Mouse (Mus musculus) hindbrain, embryonic 12.5 days (tissue): ENCODE data around the gene Prrg4. TPM values are rescaled to one million over a fixed set of nuclear protein-coding genes. Genes with fewer than 3 reads are reported as not detected.
"Not testable (repeated sequence)": the region's sequence is repeated elsewhere in the genome, so short reads cannot be mapped to it uniquely, and the experiment has no call there.

Source experiments
- ATAC-seq: fragments of 200-750 bp; cut with Nextera tagmentation; 2 replicates; pipeline ENCODE4 v1.8.0; 2017; ENCODE audit warnings: moderate TSS enrichment; ENCODE audit not compliant: low FRiP score
- H3K27ac ChIP-seq: fragments of 300-500 bp; sonication (generic); 2 replicates; pipeline ENCODE4 v1.5.1; 2016; ENCODE audit warnings: mild to moderate bottlenecking
- H3K27me3 ChIP-seq: fragments of 300-500 bp; sonication (generic); 2 replicates; pipeline ENCODE4 v1.6.1; 2016; ENCODE audit warnings: mild to moderate bottlenecking
- H3K36me3 ChIP-seq: fragments of 300-500 bp; sonication (generic); 2 replicates; pipeline ENCODE4 v1.6.1; 2016; ENCODE audit warnings: mild to moderate bottlenecking
- H3K4me1 ChIP-seq: fragments of 300-500 bp; sonication (generic); 2 replicates; pipeline ENCODE4 v1.6.1; 2016
- H3K4me2 ChIP-seq: fragments of 300-500 bp; sonication (generic); replicated peaks from 2 replicates; pipeline ENCODE4 v1.6.1; 2016; ENCODE audit warnings: mild to moderate bottlenecking
- H3K4me3 ChIP-seq: fragments of 300-500 bp; sonication (generic); 2 replicates; pipeline ENCODE4 v1.5.1; 2016; ENCODE audit warnings: mild to moderate bottlenecking
- H3K9ac ChIP-seq: fragments of 300-500 bp; sonication (generic); 2 replicates; pipeline ENCODE4 v1.6.1; 2016; ENCODE audit warnings: mild to moderate bottlenecking, moderate library complexity
- H3K9me3 ChIP-seq: fragments of 300-500 bp; sonication (generic); replicated peaks from 2 replicates; pipeline ENCODE4 v1.6.1; 2016; ENCODE audit warnings: mild to moderate bottlenecking
- WGBS: fragments of 180-500 bp; shearing (Covaris S2); methylation state at CpG from one replicate; pipeline ENCODE4 v1.1.7; 2016; 5-methylcytosine and 5-hydroxymethylcytosine counted together
- polyA plus RNA-seq: library from polyadenylated mRNA; unstranded; fragments of >200 nt; fragmentation: Nextera tagmentation; extraction: Ambion mirVana; gene quantifications from 2 replicates; pipeline ENCODE4 v1.2.1, GENCODE M21; 2016

Gene Prrg4
- polyA plus RNA-seq, 1 experiment from 2014 or later = 1.6 TPM

GRCm38 (mm10) chr2:104826191-104826590 lies 23.5 kb downstream of the Prrg4 start:
- ATAC-seq = no peak
- no peaks in the 10 kb centered on the region for H3K9me3 ChIP-seq
- no peaks in the 10 kb centered on the region for H3K4me1 ChIP-seq
- no peak overlapping the region for H3K4me2 ChIP-seq
- no peaks in the 10 kb centered on the region for H3K36me3 ChIP-seq
- H3K9ac ChIP-seq = no peak overlapping the region
- H3K27ac ChIP-seq = no peak overlapping the region
- WGBS = 93% methylated on average over 4 of the region's 4 CpGs
- H3K4me3 ChIP-seq = no peak overlapping the region
- H3K27me3 ChIP-seq = no peaks in the 10 kb centered on the region

- not testable (repeated sequence) for ATAC-seq, H3K36me3 ChIP-seq, H3K27me3 ChIP-seq, H3K4me3 ChIP-seq, H3K4me2 ChIP-seq, H3K27ac ChIP-seq, H3K9me3 ChIP-seq, H3K9ac ChIP-seq
- H3K4me1 ChIP-seq = peaks cover 18% of the 10 kb centered on the region
- WGBS = 87% methylated on average over 3 of the region's 3 CpGs
These were observed 30.9 kb downstream of the Prrg4 start for GRCm38 (mm10) chr2:104818763-104819162.

GRCm38 (mm10) chr2:104817555-104818330 lies 31.9 kb downstream of the Prrg4 start:
- WGBS = 3% methylated on average over 15 of the region's 15 CpGs

GRCm38 (mm10) chr2:104816866-104817439 lies 32.7 kb downstream of the Prrg4 start:
- Histone ChIP-seq H3K9ac (peak overlapping the region; percentile 92), H3K4me2 (peak overlapping the region; percentile 85), H3K9me3 (no peaks in the 10 kb centered on the region), H3K36me3 (no peaks in the 10 kb centered on the region), H3K27me3 (no peaks in the 10 kb centered on the region), H3K27ac (peak overlapping the region; percentile 96), H3K4me3 (peak overlapping the region; percentile 88), H3K4me1 (peaks cover 18% of the 10 kb centered on the region)
- peak; percentile 97 for ATAC-seq
- WGBS = under 1% methylated on average over 46 of the region's 51 CpGs

More at GRCm38 (mm10) chr2:104817555-104818330, 31.9 kb downstream of the Prrg4 start:
- Histone ChIP-seq H3K4me3 (peak overlapping the region; percentile 88), H3K36me3 (no peaks in the 10 kb centered on the region), H3K9ac (peak overlapping the region; percentile 92), H3K27me3 (no peaks in the 10 kb centered on the region), H3K9me3 (no peaks in the 10 kb centered on the region), H3K27ac (peak overlapping the region; percentile 96), H3K4me1 (peaks cover 18% of the 10 kb centered on the region), H3K4me2 (peak overlapping the region; percentile 85)
- ATAC-seq = peak; percentile 12; the same call in 1 of the 2 replicates

- peak; percentile 75; the same call in 1 of the 2 replicates for ATAC-seq
- Histone ChIP-seq H3K9me3 (no peaks in the 10 kb centered on the region), H3K4me1 (peaks cover 18% of the 10 kb centered on the region), H3K27me3 (no peaks in the 10 kb centered on the region), H3K9ac (peak within 1 kb of the TSS; percentile 92), H3K27ac (peak within 1 kb of the TSS; percentile 96), H3K36me3 (no peaks in the 10 kb centered on the region), H3K4me2 (peak within 1 kb of the TSS; percentile 85), H3K4me3 (peak within 1 kb of the TSS; percentile 88)
- 1% methylated on average over 31 of the region's 50 CpGs for WGBS
These were observed 33.3 kb downstream of the Prrg4 start, which contains the start of gene Qser1 for GRCm38 (mm10) chr2:104816371-104816827. Qser1 (minus strand) TSS chr2:104816760.

GRCm38 (mm10) chr2:104815561-104816370 lies 33.9 kb downstream of the Prrg4 start:
- Histone ChIP-seq H3K27me3 (no peaks in the 10 kb centered on the region), H3K27ac (peak overlapping the region; percentile 96), H3K9me3 (no peaks in the 10 kb centered on the region), H3K4me3 (peak overlapping the region; percentile 88), H3K4me2 (peak overlapping the region; percentile 85), H3K36me3 (no peaks in the 10 kb centered on the region), H3K4me1 (peaks cover 18% of the 10 kb centered on the region), H3K9ac (peak overlapping the region; percentile 92)
- WGBS = under 1% methylated on average over 33 of the region's 33 CpGs
- ATAC-seq = peak; percentile 41

GRCm38 (mm10) chr2:104814181-104814951 lies 35.3 kb downstream of the Prrg4 start:
- no peaks in the 10 kb centered on the region for H3K27me3 ChIP-seq
- H3K4me3 ChIP-seq = no peak overlapping the region
- ATAC-seq = no peak
- 58% methylated on average over 5 of the region's 5 CpGs for WGBS
- H3K27ac ChIP-seq = no peak overlapping the region
- peaks cover 18% of the 10 kb centered on the region for H3K4me1 ChIP-seq
- H3K4me2 ChIP-seq = peak overlapping the region; percentile 85
- H3K36me3 ChIP-seq = 0 out of 2 replicates have a peak, but pooled peaks cover 5% of the 10 kb centered on the region
- no peaks in the 10 kb centered on the region for H3K9me3 ChIP-seq
- H3K9ac ChIP-seq = no peak overlapping the region

GRCm38 (mm10) chr2:104805435-104805834 lies 44.2 kb downstream of the Prrg4 start:
- H3K36me3 ChIP-seq = 0 out of 2 replicates have a peak, but pooled peaks cover 5% of the 10 kb centered on the region
- WGBS = 96% methylated on average over 1 of the region's 1 CpGs
- ATAC-seq = no peak
- no peaks in the 10 kb centered on the region for H3K4me1 ChIP-seq
- H3K27me3 ChIP-seq = no peaks in the 10 kb centered on the region
- H3K27ac ChIP-seq = no peak overlapping the region
- H3K9me3 ChIP-seq = no peaks in the 10 kb centered on the region
- H3K9ac ChIP-seq = no peak overlapping the region
- no peak overlapping the region for H3K4me3 ChIP-seq
- H3K4me2 ChIP-seq = no peak overlapping the region

Other genes starting within 250 kb of the Prrg4 start
- 69.0 and 76.1 TPM in 2 replicates for gene Tcp11l1, start 137.7 kb downstream of the Prrg4 start, polyA plus RNA-seq
- gene Pin1rt1, start 133.5 kb downstream of the Prrg4 start, polyA plus RNA-seq = 0.18 TPM in 1 of 2 replicates, not detected in the other
- gene Depdc7, start 107.0 kb downstream of the Prrg4 start, polyA plus RNA-seq = 2.6 and 2.8 TPM in 2 replicates
- gene Qser1, start 33.1 kb downstream of the Prrg4 start, polyA plus RNA-seq = 11.0 and 11.1 TPM in 2 replicates
- gene Ccdc73, start 17.9 kb upstream of the Prrg4 start, polyA plus RNA-seq = 7.9 and 9.9 TPM in 2 replicates
- 228 and 234 TPM in 2 replicates for gene Eif3m, start 167.2 kb upstream of the Prrg4 start, polyA plus RNA-seq
- not detected in 2 replicates for gene Gm11060, start 242.1 kb upstream of the Prrg4 start, polyA plus RNA-seq